Mouse (Mus musculus) brain, embryonic 14.5 days (tissue): ENCODE results near the gene Bnip1.

ENCODE experiments used
- CTCF ChIP-seq: fragments of 200-500 bp; IDR thresholded peaks from 2 replicates; pipeline ENCODE4 v1.5.1; 2012; ENCODE audit warnings: inconsistent platforms, mild to moderate bottlenecking, moderate library complexity, borderline replicate concordance; ENCODE audit not compliant: insufficient read depth, insufficient read length; ENCODE audit errors: extremely low read depth
- POLR2A ChIP-seq: fragments of 200-500 bp; IDR thresholded peaks from 2 replicates; pipeline ENCODE4 v1.6.1; 2012; ENCODE audit warnings: mild to moderate bottlenecking, inconsistent platforms, borderline replicate concordance; ENCODE audit not compliant: poor library complexity, insufficient read depth, insufficient read length, severe bottlenecking; ENCODE audit errors: extremely low read depth

DNA sequence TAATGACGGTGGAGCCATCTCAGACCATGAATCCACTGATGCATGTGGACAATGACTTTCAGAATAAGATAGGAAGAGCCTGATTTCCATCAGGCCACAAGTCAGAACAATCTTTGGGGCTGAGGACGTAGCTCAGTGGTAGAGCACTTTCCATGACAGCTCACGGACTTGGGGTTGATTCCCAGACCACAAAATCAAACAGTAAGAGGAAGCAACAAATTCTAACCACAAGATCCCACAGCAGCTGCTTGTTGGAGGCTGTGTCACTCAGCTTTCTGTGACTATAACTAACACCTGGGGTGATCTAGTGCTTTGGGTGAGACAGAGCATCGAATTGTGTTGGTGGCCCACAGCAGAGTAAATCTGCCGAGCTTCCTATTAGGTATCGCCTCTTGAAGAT lies 35.9 kb downstream of the Bnip1 start:
- no peak for TF ChIP-seq CTCF
- TF ChIP-seq POLR2A = no peak
